Mouse (Mus musculus) heart, postnatal 4 days (tissue): ENCODE data around the gene Becn1. TPM values are rescaled to one million over a fixed set of nuclear protein-coding genes. Genes with fewer than 3 reads are reported as not detected.

ENCODE experiments used
- total RNA-seq, 2 experiments: library from RNA; stranded (reverse); gene quantifications; 2 replicates each; pipeline ENCODE4 v1.2.3; 2021

The Becn1 gene
- total RNA-seq, 2 experiments from 2014 or later, result 103 to 106 TPM

Other genes with a start within 250 kb of the Becn1 start
- gene Naglu, start 232.3 kb downstream of the Becn1 start, total RNA-seq, result 10 to 100 TPM in 1 of 2 experiments, 1 to 10 TPM in 1; 9.0 to 10.1 TPM
- gene Hsd17b1, start 223.9 kb downstream of the Becn1 start, total RNA-seq, result not detected
- 10 to 100 TPM; 15.4 to 16.2 TPM for gene Coasy, start 219.7 kb downstream of the Becn1 start, total RNA-seq
- gene Mlx, start 215.0 kb downstream of the Becn1 start, total RNA-seq, result 10 to 100 TPM; 17.5 to 17.7 TPM
- gene Psmc3ip, start 206.8 kb downstream of the Becn1 start, total RNA-seq, result 10 to 100 TPM; 11.7 to 13.6 TPM
- 10 to 100 TPM; 32.1 to 32.3 TPM for gene Retreg3, start 182.4 kb downstream of the Becn1 start, total RNA-seq
- 10 to 100 TPM; 53.5 to 53.7 TPM for gene Tubg1, start 182.3 kb downstream of the Becn1 start, total RNA-seq
- gene Tubg2, start 146.4 kb downstream of the Becn1 start, total RNA-seq, result 1 to 10 TPM; 6.6 to 7.0 TPM
- gene Cntnap1, start 131.8 kb downstream of the Becn1 start, total RNA-seq, result 1 to 10 TPM; 1.5 to 1.6 TPM
- 10 to 100 TPM; 23.1 to 27.3 TPM for gene Plekhh3, start 130.9 kb downstream of the Becn1 start, total RNA-seq
- gene Ccr10, start 126.8 kb downstream of the Becn1 start, total RNA-seq, result not detected
- gene Ezh1, start 75.8 kb downstream of the Becn1 start, total RNA-seq, result 10 to 100 TPM; 14.7 to 15.0 TPM
- 100 to 1,000 TPM; 122 to 134 TPM for gene Ramp2, start 56.3 kb downstream of the Becn1 start, total RNA-seq
- gene Vps25, start 48.6 kb downstream of the Becn1 start, total RNA-seq, result 10 to 100 TPM; 87.6 to 88.7 TPM
- 1 to 10 TPM; 4.5 to 7.2 TPM for gene Wnk4, start 41.7 kb downstream of the Becn1 start, total RNA-seq
- gene Cntd1, start 23.3 kb downstream of the Becn1 start, total RNA-seq, result under 1 TPM; 0.41 to 0.47 TPM
- gene Coa3, start 23.2 kb downstream of the Becn1 start, total RNA-seq, result 10 to 100 TPM; 86.3 to 90.1 TPM
- 100 to 1,000 TPM in 1 of 2 experiments, 10 to 100 TPM in 1; 88.7 to 103 TPM for gene Psme3, start 13.9 kb upstream of the Becn1 start, total RNA-seq
- 1 to 10 TPM; 2.9 to 3.2 TPM for gene Aoc2, start 22.8 kb upstream of the Becn1 start, total RNA-seq
- gene Aoc3, start 28.3 kb upstream of the Becn1 start, total RNA-seq, result 10 to 100 TPM; 29.5 to 31.3 TPM
- not detected for gene G6pc, start 65.3 kb upstream of the Becn1 start, total RNA-seq
- gene Aarsd1, start 115.3 kb upstream of the Becn1 start, total RNA-seq, result 10 to 100 TPM; 25.0 to 27.1 TPM
- gene Gm27029, start 122.5 kb upstream of the Becn1 start, total RNA-seq, result 1 to 10 TPM; 3.0 to 8.8 TPM
- gene Rundc1, start 122.8 kb upstream of the Becn1 start, total RNA-seq, result 10 to 100 TPM in 1 of 2 experiments, 1 to 10 TPM in 1; 9.0 to 12.4 TPM
- gene Ptges3l, start 123.0 kb upstream of the Becn1 start, total RNA-seq, result 10 to 100 TPM; 50.6 to 52.8 TPM
- gene Rpl27, start 140.0 kb upstream of the Becn1 start, total RNA-seq, result 10 to 100 TPM; 69.0 to 72.5 TPM
- 10 to 100 TPM; 12.0 to 13.1 TPM for gene Ifi35, start 146.1 kb upstream of the Becn1 start, total RNA-seq
- 10 to 100 TPM; 11.5 to 11.7 TPM for gene Rnd2, start 162.7 kb upstream of the Becn1 start, total RNA-seq
- 10 to 100 TPM; 59.5 to 60.4 TPM for gene Vat1, start 163.9 kb upstream of the Becn1 start, total RNA-seq
- 10 to 100 TPM; 10.6 to 10.9 TPM for gene Brca1, start 249.7 kb upstream of the Becn1 start, total RNA-seq
- gene Nbr1, start 249.9 kb upstream of the Becn1 start, total RNA-seq, result 100 to 1,000 TPM; 116 to 120 TPM